Mouse (Mus musculus) hindbrain, embryonic 13.5 days (tissue): Measurements from ENCODE around the gene Dnaja1. TPM values are rescaled to one million over a fixed set of nuclear protein-coding genes. Genes with fewer than 3 reads are reported as not detected.

Experiments used
- ATAC-seq: fragments of 200-750 bp; cut with Nextera tagmentation; 2 replicates; pipeline ENCODE4 v1.8.0; 2017; ENCODE audit warnings: moderate TSS enrichment; ENCODE audit not compliant: low FRiP score
- H3K27ac ChIP-seq: fragments of 300-500 bp; sonication (generic); 2 replicates; pipeline ENCODE4 v1.5.1; 2015; ENCODE audit warnings: inconsistent platforms, mild to moderate bottlenecking, moderate library complexity
- H3K27me3 ChIP-seq: fragments of 300-500 bp; sonication (generic); 2 replicates; pipeline ENCODE4 v1.6.1; 2015; ENCODE audit warnings: mild to moderate bottlenecking, inconsistent platforms
- H3K36me3 ChIP-seq: fragments of 300-500 bp; sonication (generic); 2 replicates; pipeline ENCODE4 v1.6.1; 2015; ENCODE audit warnings: mild to moderate bottlenecking, inconsistent platforms
- H3K4me1 ChIP-seq: fragments of 300-500 bp; sonication (generic); replicated peaks from 2 replicates; pipeline ENCODE4 v1.6.1; 2015; ENCODE audit warnings: inconsistent platforms
- H3K4me2 ChIP-seq: fragments of 300-500 bp; sonication (generic); 2 replicates; pipeline ENCODE4 v1.6.1; 2015; ENCODE audit warnings: inconsistent platforms, mild to moderate bottlenecking, moderate library complexity
- H3K4me3 ChIP-seq: fragments of 300-500 bp; sonication (generic); 2 replicates; pipeline ENCODE4 v1.5.1; 2015; ENCODE audit warnings: mild to moderate bottlenecking, inconsistent platforms
- H3K9ac ChIP-seq: fragments of 300-500 bp; sonication (generic); 2 replicates; pipeline ENCODE4 v1.6.1; 2015; ENCODE audit warnings: mild to moderate bottlenecking, inconsistent platforms
- H3K9me3 ChIP-seq: fragments of 300-500 bp; sonication (generic); 2 replicates; pipeline ENCODE4 v1.6.1; 2016; ENCODE audit warnings: inconsistent platforms
- WGBS: fragments of 180-500 bp; shearing (Covaris S2); methylation state at CpG from one replicate; pipeline ENCODE4 v1.1.7; 2015; 5-methylcytosine and 5-hydroxymethylcytosine counted together
- polyA plus RNA-seq: library from polyadenylated mRNA; unstranded; fragments of >200 nt; fragmentation: Nextera tagmentation; extraction: Ambion mirVana; gene quantifications from 2 replicates; pipeline ENCODE4 v1.2.1, GENCODE M21; 2015

Gene Dnaja1
- polyA plus RNA-seq, 1 experiment from 2014 or later, result 817 TPM

DNA sequence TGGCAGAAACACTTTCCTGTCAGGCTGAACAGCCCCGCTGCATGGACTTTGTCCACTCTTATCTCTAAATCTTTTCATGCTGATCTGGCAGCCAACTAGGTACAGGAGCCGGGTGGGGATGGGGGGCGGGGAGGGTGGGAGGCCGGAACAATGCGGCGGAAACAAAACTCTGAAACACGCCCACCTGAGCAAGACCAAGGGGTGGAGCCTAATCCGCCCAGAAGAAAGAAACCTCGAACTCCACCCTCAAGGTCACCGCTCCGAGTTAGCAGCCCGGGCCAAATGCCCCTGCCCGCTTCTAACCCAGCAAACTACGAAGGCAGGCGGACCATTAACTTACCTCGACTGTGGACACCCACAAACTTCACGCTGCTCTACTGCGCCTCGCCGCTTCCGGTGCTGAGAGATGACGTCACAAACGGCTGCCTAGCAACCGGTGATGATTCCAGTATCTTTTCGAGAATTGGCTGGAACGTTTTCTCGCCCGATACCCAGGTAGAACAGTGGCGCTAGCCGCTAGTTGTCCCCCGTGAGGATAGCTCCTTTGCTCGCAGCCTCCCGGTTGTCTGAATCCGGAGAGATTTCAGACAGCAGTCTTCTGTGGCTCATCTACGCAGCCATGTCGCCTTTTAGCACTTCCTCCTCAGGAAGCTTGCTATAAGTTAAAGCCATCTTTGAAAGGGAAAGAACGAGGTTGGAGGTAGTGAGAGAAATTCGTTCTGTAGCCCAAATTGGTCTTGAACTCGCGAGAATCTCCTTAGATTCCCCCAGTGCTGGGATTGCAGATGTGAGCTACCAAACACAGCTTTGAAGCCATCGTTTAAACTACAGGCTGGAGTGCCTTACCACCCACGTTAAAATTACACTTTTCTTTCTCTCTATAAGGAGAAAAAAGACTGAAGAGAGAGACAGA is 18.9 kb upstream of the Dnaja1 start, which contains the start of gene Aptx:
Aptx (minus strand) TSS at position 398 of the 913 bp plus-strand sequence.
- H3K4me1 ChIP-seq, result peaks cover 35% of the 10 kb centered on the region
- no peaks in the 10 kb centered on the region for H3K27me3 ChIP-seq
- WGBS, result under 1% methylated on average over 42 of the region's 42 CpGs
- peak within 1 kb of the TSS; percentile 89 for H3K4me2 ChIP-seq
- H3K9me3 ChIP-seq, result no peaks in the 10 kb centered on the region
- H3K27ac ChIP-seq, result peak within 1 kb of the TSS; percentile 97
- peak within 1 kb of the TSS; percentile 74 for H3K9ac ChIP-seq
- H3K36me3 ChIP-seq, result no peaks in the 10 kb centered on the region; the same call in 1 of the 2 replicates
- peak; percentile 93 for ATAC-seq
- peak within 1 kb of the TSS; percentile 52 for H3K4me3 ChIP-seq

- no peaks in the 10 kb centered on the region; the same call in 1 of the 2 replicates for H3K36me3 ChIP-seq
- H3K4me1 ChIP-seq, result peaks cover 35% of the 10 kb centered on the region
- H3K4me3 ChIP-seq, result peak overlapping the region; percentile 52
- peak overlapping the region; percentile 74 for H3K9ac ChIP-seq
- 27% methylated on average over 9 of the region's 9 CpGs for WGBS
- no peaks in the 10 kb centered on the region for H3K27me3 ChIP-seq
- H3K27ac ChIP-seq, result peak overlapping the region; percentile 97
- H3K4me2 ChIP-seq, result peak overlapping the region; percentile 89
- H3K9me3 ChIP-seq, result no peaks in the 10 kb centered on the region
- ATAC-seq, result no peak
Observed at GRCm38 (mm10) chr4:40703710-40704275, 18.2 kb upstream of the Dnaja1 start.

DNA sequence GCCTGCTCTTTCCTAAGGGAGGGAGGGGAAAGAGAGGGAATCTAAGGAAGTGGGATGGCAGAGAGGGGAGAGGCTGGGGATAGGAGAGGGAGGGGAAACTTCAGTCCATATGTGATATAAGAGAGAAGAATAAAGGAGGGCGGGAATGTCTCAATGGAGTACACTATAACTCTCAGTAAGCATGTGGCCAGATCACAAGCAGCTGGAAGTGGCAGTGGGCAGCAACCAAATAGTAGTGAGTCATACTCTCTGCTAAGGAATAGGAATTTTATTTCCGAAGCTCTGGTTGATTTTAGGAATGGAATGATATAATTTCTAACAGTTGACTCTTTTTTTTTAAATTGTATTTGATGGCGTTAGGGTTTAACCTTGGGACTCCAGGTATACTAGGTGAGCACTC is 4.8 kb upstream of the Dnaja1 start:
- H3K9me3 ChIP-seq, result no peaks in the 10 kb centered on the region
- no peak overlapping the region for H3K4me2 ChIP-seq
- H3K27me3 ChIP-seq, result 0 out of 2 replicates have a peak, but pooled peaks cover 4% of the 10 kb centered on the region
- no peaks in the 10 kb centered on the region for H3K36me3 ChIP-seq
- WGBS, result 95% methylated on average over 3 of the region's 3 CpGs
- H3K4me1 ChIP-seq, result peaks cover 11% of the 10 kb centered on the region
- no peak for ATAC-seq
- H3K4me3 ChIP-seq, result no peak overlapping the region
- no peak overlapping the region for H3K9ac ChIP-seq
- H3K27ac ChIP-seq, result no peak overlapping the region

DNA sequence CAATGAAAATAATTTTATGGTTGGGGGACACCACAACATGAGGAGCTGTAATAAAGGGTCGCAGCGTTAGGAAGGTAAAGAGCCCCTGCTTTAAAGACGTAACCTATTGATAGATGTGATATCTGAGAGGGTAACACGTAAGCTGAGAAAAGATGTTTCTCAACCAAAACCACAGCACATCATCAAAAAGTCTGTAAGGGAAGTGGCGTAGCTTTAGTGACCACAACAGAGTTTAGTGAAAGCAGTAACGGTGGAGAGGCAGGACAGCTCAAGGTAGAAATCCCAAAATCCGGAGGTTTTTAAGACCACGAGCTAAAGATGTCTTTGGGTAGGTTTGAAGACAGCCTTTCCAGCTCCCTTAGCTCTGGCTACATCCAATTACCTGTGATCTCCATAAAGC is 1.0 kb upstream of the Dnaja1 start:
- no peak for ATAC-seq
- Histone ChIP-seq H3K36me3 (peaks cover 16% of the 10 kb centered on the region; the same call in 1 of the 2 replicates), H3K9me3 (no peaks in the 10 kb centered on the region), H3K27ac (no peak overlapping the region; the same call in 1 of the 2 replicates), H3K27me3 (no peaks in the 10 kb centered on the region), H3K4me2 (no peak overlapping the region), H3K4me3 (no peak overlapping the region), H3K4me1 (peaks cover 37% of the 10 kb centered on the region), H3K9ac (peak overlapping the region; percentile 98; the same call in 1 of the 2 replicates)
- WGBS, result 95% methylated on average over 8 of the region's 8 CpGs

- Histone ChIP-seq H3K9me3 (no peaks in the 10 kb centered on the region), H3K4me1 (peaks cover 50% of the 10 kb centered on the region), H3K27me3 (no peaks in the 10 kb centered on the region), H3K4me3 (peak overlapping the region; percentile 85), H3K4me2 (peak overlapping the region; percentile 81), H3K9ac (peak overlapping the region; percentile 98), H3K27ac (peak overlapping the region; percentile 100), H3K36me3 (peaks cover 29% of the 10 kb centered on the region)
- ATAC-seq, result peak; percentile 93
- WGBS, result under 1% methylated on average over 59 of the region's 62 CpGs
Observed at GRCm38 (mm10) chr4:40722687-40723460, 924 bp downstream of the Dnaja1 start.

GRCm38 (mm10) chr4:40725141-40725540 is 3.2 kb downstream of the Dnaja1 start:
- no peaks in the 10 kb centered on the region for H3K9me3 ChIP-seq
- peak overlapping the region; percentile 66; the same call in 1 of the 2 replicates for H3K9ac ChIP-seq
- WGBS, result 87% methylated on average over 7 of the region's 7 CpGs
- peaks cover 46% of the 10 kb centered on the region for H3K36me3 ChIP-seq
- no peak for ATAC-seq
- no peak overlapping the region for H3K27ac ChIP-seq
- H3K4me2 ChIP-seq, result peak overlapping the region; percentile 81
- no peaks in the 10 kb centered on the region for H3K27me3 ChIP-seq
- peaks cover 56% of the 10 kb centered on the region for H3K4me1 ChIP-seq
- H3K4me3 ChIP-seq, result peak overlapping the region; percentile 85

GRCm38 (mm10) chr4:40725554-40725953 is 3.6 kb downstream of the Dnaja1 start:
- no peak for ATAC-seq
- Histone ChIP-seq H3K4me2 (peak overlapping the region; percentile 81), H3K4me3 (peak overlapping the region; percentile 85; the same call in 1 of the 2 replicates), H3K27me3 (no peaks in the 10 kb centered on the region), H3K9ac (no peak overlapping the region), H3K9me3 (no peaks in the 10 kb centered on the region), H3K4me1 (peaks cover 56% of the 10 kb centered on the region), H3K27ac (no peak overlapping the region), H3K36me3 (peaks cover 50% of the 10 kb centered on the region)

DNA sequence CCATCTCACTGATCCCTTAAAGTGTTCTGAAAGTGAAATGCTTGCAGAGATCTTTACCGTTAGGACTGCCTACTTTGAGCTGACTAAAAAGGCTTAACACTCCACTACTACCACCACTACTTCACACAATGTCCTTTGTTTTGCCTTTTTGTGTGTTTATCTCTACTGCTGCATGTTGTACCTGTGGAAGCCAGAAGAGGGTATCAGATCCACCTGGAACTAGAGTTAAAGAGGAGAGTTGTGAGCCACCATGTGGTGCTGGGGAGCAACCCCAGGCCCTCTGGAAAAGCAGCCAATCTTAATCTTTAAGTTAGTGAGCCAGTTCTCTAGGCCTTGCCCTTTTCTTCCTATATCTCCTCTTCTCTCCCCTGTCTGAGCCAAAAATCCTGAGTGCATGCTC is 5.3 kb downstream of the Dnaja1 start:
- H3K9ac ChIP-seq, result no peak overlapping the region
- no peak overlapping the region for H3K27ac ChIP-seq
- WGBS, result 93% methylated on average over 1 of the region's 1 CpGs
- no peak overlapping the region for H3K4me3 ChIP-seq
- no peak overlapping the region for H3K4me2 ChIP-seq
- no peaks in the 10 kb centered on the region for H3K9me3 ChIP-seq
- no peak for ATAC-seq
- H3K27me3 ChIP-seq, result no peaks in the 10 kb centered on the region
- peaks cover 66% of the 10 kb centered on the region for H3K36me3 ChIP-seq
- H3K4me1 ChIP-seq, result peaks cover 45% of the 10 kb centered on the region

DNA sequence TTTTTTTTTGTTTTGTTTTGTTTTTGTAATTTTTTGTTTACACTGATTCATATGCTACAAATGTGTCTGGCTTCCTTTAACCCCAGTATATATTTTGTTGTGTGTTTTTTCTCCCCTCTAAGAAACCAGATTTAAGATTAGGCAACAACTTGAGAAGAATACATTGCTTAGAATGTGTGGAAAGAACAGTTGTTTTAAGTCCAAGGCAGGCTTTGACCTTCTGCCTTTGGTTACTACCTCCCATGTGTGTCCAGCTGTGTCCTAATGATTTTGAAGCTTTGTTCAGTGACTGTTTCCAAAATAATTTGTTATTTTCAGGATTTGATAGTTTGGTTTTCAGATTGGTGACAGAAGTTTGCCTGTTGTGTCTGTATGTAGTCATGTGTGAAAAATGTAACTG is 9.3 kb downstream of the Dnaja1 start:
- Histone ChIP-seq H3K9me3 (no peaks in the 10 kb centered on the region), H3K4me1 (peaks cover 15% of the 10 kb centered on the region), H3K27me3 (no peaks in the 10 kb centered on the region), H3K4me3 (no peak overlapping the region), H3K9ac (no peak overlapping the region), H3K4me2 (no peak overlapping the region), H3K36me3 (peaks cover 78% of the 10 kb centered on the region), H3K27ac (no peak overlapping the region)
- ATAC-seq, result no peak

GRCm38 (mm10) chr4:40735351-40735750 is 13.4 kb downstream of the Dnaja1 start:
- 74% methylated on average over 1 of the region's 1 CpGs for WGBS
- ATAC-seq, result no peak
- no peaks in the 10 kb centered on the region for H3K9me3 ChIP-seq
- H3K27me3 ChIP-seq, result no peaks in the 10 kb centered on the region
- no peak overlapping the region for H3K27ac ChIP-seq
- no peak overlapping the region for H3K4me2 ChIP-seq
- no peak overlapping the region for H3K9ac ChIP-seq
- H3K4me1 ChIP-seq, result no peaks in the 10 kb centered on the region
- peaks cover 81% of the 10 kb centered on the region for H3K36me3 ChIP-seq
- H3K4me3 ChIP-seq, result no peak overlapping the region

DNA sequence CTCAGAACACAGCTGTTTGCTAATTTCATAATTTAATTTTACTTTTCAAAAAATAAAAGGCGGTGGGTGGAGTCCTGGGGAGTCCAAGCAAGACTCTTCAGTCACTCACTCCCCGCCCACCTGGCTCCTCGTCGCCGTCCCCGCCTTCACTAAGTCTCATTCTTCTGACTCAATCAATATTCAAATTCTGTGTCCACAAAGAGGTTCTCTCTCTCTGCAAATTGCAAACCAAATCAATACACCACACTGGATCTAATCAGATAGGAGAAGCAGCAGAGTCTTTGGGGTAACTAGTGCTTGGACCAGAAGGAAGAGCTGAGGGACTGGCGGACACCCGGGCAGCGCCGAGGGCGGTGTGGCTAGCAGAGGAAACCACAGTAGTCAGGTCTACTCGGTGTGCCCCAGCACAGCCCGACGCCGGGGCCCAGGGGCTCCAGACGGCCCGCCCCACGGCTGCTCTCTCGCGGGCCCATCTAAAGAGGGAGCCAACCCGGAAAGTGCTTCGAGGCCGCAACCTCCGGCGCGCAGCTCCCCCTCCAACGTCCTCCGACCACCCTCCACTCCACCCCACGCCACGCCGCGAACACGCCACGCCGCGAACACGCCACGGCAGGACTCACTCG is 35.3 kb downstream of the Dnaja1 start:
- H3K27me3 ChIP-seq, result peaks cover 18% of the 10 kb centered on the region; the same call in 1 of the 2 replicates
- under 1% methylated on average over 38 of the region's 39 CpGs for WGBS
- no peaks in the 10 kb centered on the region for H3K9me3 ChIP-seq
- peak overlapping the region; percentile 60; the same call in 1 of the 2 replicates for H3K27ac ChIP-seq
- H3K4me1 ChIP-seq, result peaks cover 6% of the 10 kb centered on the region; the same call in 1 of the 2 replicates
- H3K4me2 ChIP-seq, result peak overlapping the region; percentile 87
- H3K4me3 ChIP-seq, result peak overlapping the region; percentile 98
- peak; percentile 88 for ATAC-seq
- H3K9ac ChIP-seq, result peak overlapping the region; percentile 92
- H3K36me3 ChIP-seq, result peaks cover 32% of the 10 kb centered on the region
